Mouse (Mus musculus) MEL (cell line): ENCODE data around the gene Srcin1. TPM values are rescaled to one million over a fixed set of nuclear protein-coding genes. Genes with fewer than 3 reads are reported as not detected.

Experiments
- DNase-seq: peaks from one replicate; pipeline ENCODE4 v3.0.0; 2011; ENCODE audit warnings: low read depth, low spot score
- H3K27ac ChIP-seq: 2 replicates; pipeline ENCODE4 v1.5.1; 2012; ENCODE audit warnings: low read depth, mild to moderate bottlenecking, control low read depth, low read length, moderate library complexity; ENCODE audit not compliant: control insufficient read depth
- H3K27me3 ChIP-seq, 2 experiments: fragments of 150-350 bp in 1 of 2; sonication (generic) in 1 of 2; 2 replicates each; pipeline ENCODE4 v1.6.1; 2012; ENCODE audit warnings: low read length in 2 of 2, mild to moderate bottlenecking in 2 of 2, improper control_type of control experiment in 1 of 2, moderate library complexity in 1 of 2; ENCODE audit not compliant: insufficient read depth in 2 of 2, control insufficient read depth in 1 of 2
- H3K36me3 ChIP-seq, 2 experiments: 2 replicates each; pipeline ENCODE4 v1.6.1; 2012 to 2014; ENCODE audit warnings: low read length in 2 of 2, improper control_type of control experiment in 1 of 2, inconsistent platforms in 1 of 2, mild to moderate bottlenecking in 1 of 2; ENCODE audit not compliant: insufficient read depth in 2 of 2, control insufficient read depth in 1 of 2
- H3K4me1 ChIP-seq, 2 experiments: fragments of 150-350 bp in 1 of 2; sonication (generic) in 1 of 2; 2 replicates each; pipeline ENCODE4 v1.6.1; 2012; ENCODE audit warnings: low read length in 2 of 2, improper control_type of control experiment in 1 of 2, mild to moderate bottlenecking in 1 of 2; ENCODE audit not compliant: insufficient read depth in 2 of 2, control insufficient read depth in 1 of 2
- H3K4me3 ChIP-seq, 2 experiments: fragments of 150-350 bp in 1 of 2; sonication (generic) in 1 of 2; 2 replicates each; pipeline ENCODE4 v1.5.1; 2012; ENCODE audit warnings: low read depth in 2 of 2, low read length in 2 of 2, mild to moderate bottlenecking in 2 of 2, moderate library complexity in 2 of 2, control low read depth in 1 of 2, improper control_type of control experiment in 1 of 2; ENCODE audit not compliant: control insufficient read depth in 1 of 2, insufficient read depth in 1 of 2
- H3K79me2 ChIP-seq: 2 replicates; pipeline ENCODE4 v1.6.1; 2012; ENCODE audit warnings: mild to moderate bottlenecking, low read length, moderate library complexity; ENCODE audit not compliant: control insufficient read depth, poor library complexity, insufficient read depth
- H3K9ac ChIP-seq: 2 replicates; pipeline ENCODE4 v1.6.1; 2012; ENCODE audit warnings: low read depth, mild to moderate bottlenecking, control low read depth, low read length, moderate library complexity; ENCODE audit not compliant: control insufficient read depth, poor library complexity, severe bottlenecking
- H3K9me3 ChIP-seq: fragments of 150-350 bp; sonication (generic); replicated peaks from 2 replicates; pipeline ENCODE4 v1.6.1; 2012; ENCODE audit warnings: mild to moderate bottlenecking, low read length, improper control_type of control experiment, moderate library complexity; ENCODE audit not compliant: insufficient read depth
- BHLHE40 ChIP-seq: IDR thresholded peaks from 2 replicates; pipeline ENCODE4 v1.6.1; 2012; ENCODE audit warnings: low read depth, mild to moderate bottlenecking, inconsistent platforms, low read length, improper control_type of control experiment, borderline replicate concordance
- CHD1 ChIP-seq: IDR thresholded peaks from 2 replicates; pipeline ENCODE4 v1.6.1; 2012; ENCODE audit warnings: low read depth, mild to moderate bottlenecking, inconsistent platforms, low read length, improper control_type of control experiment
- CHD2 ChIP-seq: IDR thresholded peaks from 2 replicates; pipeline ENCODE4 v1.6.1; 2011; ENCODE audit warnings: low read length, improper control_type of control experiment
- CTCF ChIP-seq, 3 experiments: IDR thresholded peaks in 2 of 3; conservative IDR thresholded peaks in 1 of 3; 2 replicates each; pipeline ENCODE4 v1.5.1; 2011 to 2012; ENCODE audit warnings: low read length in 3 of 3, low read depth in 2 of 3, mild to moderate bottlenecking in 2 of 3, improper control_type of control experiment in 1 of 3, inconsistent platforms in 1 of 3, mixed read lengths in 1 of 3, moderate library complexity in 1 of 3; ENCODE audit not compliant: control insufficient read depth in 1 of 3, insufficient read depth in 1 of 3, poor library complexity in 1 of 3, severe bottlenecking in 1 of 3
- E2F4 ChIP-seq: IDR thresholded peaks from 2 replicates; pipeline ENCODE4 v1.6.1; 2011; ENCODE audit warnings: low read depth, low read length, improper control_type of control experiment, borderline replicate concordance
- ELF1 ChIP-seq: IDR thresholded peaks from 2 replicates; pipeline ENCODE4 v1.6.1; 2014; ENCODE audit warnings: low read depth, mild to moderate bottlenecking, inconsistent platforms, low read length, improper control_type of control experiment, moderate library complexity
- EP300 ChIP-seq, 2 experiments: IDR thresholded peaks; 2 replicates each; pipeline ENCODE4 v1.6.1; 2011; ENCODE audit warnings: improper control_type of control experiment in 2 of 2, low read length in 2 of 2, low read depth in 1 of 2, mild to moderate bottlenecking in 1 of 2
- ETS1 ChIP-seq: IDR thresholded peaks from 2 replicates; pipeline ENCODE4 v1.6.1; 2012; ENCODE audit warnings: low read depth, mild to moderate bottlenecking, inconsistent platforms, low read length, improper control_type of control experiment, moderate library complexity
- GABPA ChIP-seq: IDR thresholded peaks from 2 replicates; pipeline ENCODE4 v1.6.1; 2012; ENCODE audit warnings: low read depth, mild to moderate bottlenecking, inconsistent platforms, low read length, improper control_type of control experiment, moderate library complexity
- HCFC1 ChIP-seq: IDR thresholded peaks from 2 replicates; pipeline ENCODE4 v1.6.1; 2012; ENCODE audit warnings: low read depth, mild to moderate bottlenecking, inconsistent platforms, low read length, improper control_type of control experiment, moderate library complexity
- JUND ChIP-seq: IDR thresholded peaks from 2 replicates; pipeline ENCODE4 v1.6.1; 2011; ENCODE audit warnings: low read depth, mild to moderate bottlenecking, improper control_type of control experiment, low read length
- MAFK ChIP-seq: IDR thresholded peaks from 2 replicates; pipeline ENCODE4 v1.6.1; 2011; ENCODE audit warnings: low read depth, mild to moderate bottlenecking, low read length, improper control_type of control experiment, borderline replicate concordance
- MAX ChIP-seq: IDR thresholded peaks from 2 replicates; pipeline ENCODE4 v1.6.1; 2011; ENCODE audit warnings: low read length, improper control_type of control experiment
- MEF2A ChIP-seq: IDR thresholded peaks from 2 replicates; pipeline ENCODE4 v1.6.1; 2014; ENCODE audit warnings: low read depth, mild to moderate bottlenecking, inconsistent platforms, low read length, improper control_type of control experiment; ENCODE audit not compliant: poor library complexity, insufficient replicate concordance, severe bottlenecking; ENCODE audit errors: extremely low read depth
- MXI1 ChIP-seq: IDR thresholded peaks from 2 replicates; pipeline ENCODE4 v1.6.1; 2011; ENCODE audit warnings: mild to moderate bottlenecking, low read depth, low read length, improper control_type of control experiment
- MYB ChIP-seq: IDR thresholded peaks from 2 replicates; pipeline ENCODE4 v1.6.1; 2011; ENCODE audit warnings: mild to moderate bottlenecking, low read depth, low read length, improper control_type of control experiment
- NELFE ChIP-seq: IDR thresholded peaks from 2 replicates; pipeline ENCODE4 v1.6.1; 2011; ENCODE audit warnings: low read depth, low read length, improper control_type of control experiment
- NRF1 ChIP-seq: IDR thresholded peaks from 2 replicates; pipeline ENCODE4 v1.6.1; 2014; ENCODE audit warnings: low read depth, mild to moderate bottlenecking, inconsistent platforms, low read length, improper control_type of control experiment, moderate library complexity; ENCODE audit not compliant: poor library complexity, insufficient read depth, severe bottlenecking
- POLR2A ChIP-seq, 2 experiments: IDR thresholded peaks; 2 replicates each; pipeline ENCODE4 v1.6.1; 2011 to 2012; ENCODE audit warnings: low read length in 2 of 2, mild to moderate bottlenecking in 2 of 2, control low read depth in 1 of 2, improper control_type of control experiment in 1 of 2, low read depth in 1 of 2, moderate library complexity in 1 of 2; ENCODE audit not compliant: control insufficient read depth in 1 of 2, insufficient read depth in 1 of 2, poor library complexity in 1 of 2
- POLR2AphosphoS2 ChIP-seq: IDR thresholded peaks from 2 replicates; pipeline ENCODE4 v1.6.1; 2011; ENCODE audit warnings: low read length, improper control_type of control experiment
- POLR2AphosphoS5 ChIP-seq: IDR thresholded peaks from 2 replicates; pipeline ENCODE4 v1.6.1; 2012; ENCODE audit warnings: low read depth, borderline replicate concordance, mild to moderate bottlenecking, inconsistent platforms, low read length, moderate library complexity, mixed read lengths
- SMC3 ChIP-seq: IDR thresholded peaks from 2 replicates; pipeline ENCODE4 v1.6.1; 2011; ENCODE audit warnings: low read depth, low read length, improper control_type of control experiment
- TAL1 ChIP-seq: IDR thresholded peaks from 2 replicates; pipeline ENCODE4 v1.6.1; 2012; ENCODE audit warnings: mild to moderate bottlenecking, inconsistent platforms, low read length, moderate library complexity, mixed read lengths
- TBP ChIP-seq: IDR thresholded peaks from 2 replicates; pipeline ENCODE4 v1.8.0; 2011; ENCODE audit warnings: low read depth, low read length, improper control_type of control experiment
- TCF12 ChIP-seq: IDR thresholded peaks from 2 replicates; pipeline ENCODE4 v1.6.1; 2014; ENCODE audit warnings: low read depth, mild to moderate bottlenecking, inconsistent platforms, low read length, improper control_type of control experiment, moderate library complexity
- UBTF ChIP-seq: IDR thresholded peaks from 2 replicates; pipeline ENCODE4 v1.6.1; 2012; ENCODE audit warnings: low read depth, mild to moderate bottlenecking, inconsistent platforms, low read length, improper control_type of control experiment, moderate library complexity, borderline replicate concordance; ENCODE audit not compliant: insufficient read depth
- USF1 ChIP-seq: IDR thresholded peaks from 2 replicates; pipeline ENCODE4 v1.6.1; 2014; ENCODE audit warnings: low read depth, mild to moderate bottlenecking, inconsistent platforms, low read length, improper control_type of control experiment, moderate library complexity
- USF2 ChIP-seq, 2 experiments: IDR thresholded peaks; 2 replicates each; pipeline ENCODE4 v1.6.1; 2011 to 2012; ENCODE audit warnings: improper control_type of control experiment in 2 of 2, low read length in 2 of 2, borderline replicate concordance in 1 of 2, inconsistent platforms in 1 of 2, low read depth in 1 of 2, mild to moderate bottlenecking in 1 of 2; ENCODE audit not compliant: insufficient read depth in 1 of 2
- ZC3H11A ChIP-seq: IDR thresholded peaks from 2 replicates; pipeline ENCODE4 v1.6.1; 2012; ENCODE audit warnings: low read depth, mild to moderate bottlenecking, inconsistent platforms, low read length, improper control_type of control experiment
- ZKSCAN1 ChIP-seq: IDR thresholded peaks from 2 replicates; pipeline ENCODE4 v1.6.1; 2012; ENCODE audit warnings: low read depth, mild to moderate bottlenecking, inconsistent platforms, low read length, improper control_type of control experiment, moderate library complexity
- ZMIZ1 ChIP-seq: IDR thresholded peaks from 2 replicates; pipeline ENCODE4 v1.6.1; 2012; ENCODE audit warnings: low read depth, mild to moderate bottlenecking, inconsistent platforms, low read length, improper control_type of control experiment, moderate library complexity
- polyA plus RNA-seq, 2 experiments: library from polyadenylated mRNA; stranded (reverse) in 1 of 2; unstranded in 1 of 2; fragments of >175 nt in 1 of 2; fragments of >200 nt in 1 of 2; gene quantifications; 2 replicates each; pipeline versions ENCODE4 v1.2.1 to v1.2.4; 2012; ENCODE audit warnings: low replicate concordance in 2 of 2, low read depth in 1 of 2; ENCODE audit not compliant: insufficient read length in 2 of 2, insufficient read depth in 1 of 2, missing spikeins in 1 of 2
- total RNA-seq: library from RNA; depleted of rRNA; stranded (reverse); fragments of 300-350 nt; gene quantifications from 2 replicates; pipeline ENCODE4 v1.2.3, GENCODE M21; 2012

Gene Srcin1
- total and polyA plus RNA-seq, 3 experiments, result 0.04 to 0.10 TPM; not detected in 1

DNA sequence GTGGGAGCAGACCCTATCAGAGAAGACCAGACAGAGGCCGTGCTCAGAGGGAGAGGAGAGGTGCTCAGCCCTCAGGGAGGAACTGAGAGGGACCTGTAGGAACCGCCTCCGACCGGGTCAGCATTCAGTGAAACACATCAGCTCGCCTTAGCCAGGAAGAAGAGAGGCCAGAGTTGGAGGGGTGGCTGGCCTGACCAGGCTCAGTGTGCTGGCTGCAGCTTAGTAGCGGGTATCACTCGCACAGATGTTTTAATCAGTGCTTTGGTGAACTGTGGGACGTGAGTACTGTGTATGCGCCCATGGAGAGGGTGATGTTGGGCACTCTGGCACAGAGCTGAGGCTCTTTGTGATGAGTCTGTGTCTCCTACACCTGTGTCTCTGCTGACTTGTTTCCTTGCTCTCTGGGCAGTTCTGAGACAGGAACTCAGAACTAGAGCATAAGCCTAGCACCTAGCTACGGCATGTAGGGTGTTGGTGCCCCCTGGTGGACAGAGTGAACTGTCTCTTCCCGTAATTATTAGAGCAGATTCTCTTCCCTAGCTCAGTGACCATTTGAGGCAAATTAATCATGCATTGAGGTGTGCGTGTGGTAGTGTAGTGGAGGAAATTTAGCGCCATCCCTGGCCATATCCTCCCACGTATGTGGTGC, 107.2 kb downstream of the Srcin1 start:
- DNase-seq, result peak; percentile 91
- TF ChIP-seq MAX (no peak), POLR2AphosphoS2 (no peak), BHLHE40 (no peak), HCFC1 (no peak), ZMIZ1 (no peak), POLR2AphosphoS5 (no peak), MEF2A (no peak), USF1 (no peak), GABPA (no peak), TAL1 (no peak), NELFE (no peak), POLR2A (IDR thresholded peaks at IDR 0.05; ENCODE audit: control insufficient read depth in 1 of 2, insufficient read depth in 1 of 2, low read depth in 1 of 2, low read length in 2 of 2, poor library complexity in 1 of 2) (no peak), CHD1 (no peak), SMC3 (peak; percentile 100), E2F4 (no peak), ELF1 (no peak), NRF1 (no peak), ETS1 (no peak), UBTF (no peak), ZKSCAN1 (no peak), TCF12 (no peak), MXI1 (no peak), ZC3H11A (peak; percentile 100), MYB (no peak), EP300 (IDR thresholded peaks at IDR 0.05; ENCODE audit: low read depth in 1 of 2, low read length in 2 of 2) (no peak), JUND (no peak), MAFK (no peak), CTCF (IDR thresholded peaks at IDR 0.05 in 2 of 3, conservative IDR thresholded peaks at IDR 0.05 in 1 of 3; ENCODE audit: control insufficient read depth in 1 of 3, insufficient read depth in 1 of 3, low read depth in 2 of 3, low read length in 3 of 3, poor library complexity in 1 of 3, severe bottlenecking in 1 of 3) (peak; percentile 96 to 100 (median 98)), TBP (0 out of 2 replicates have a peak, but pooled peaks have one; percentile 31), CHD2 (no peak), USF2 (IDR thresholded peaks at IDR 0.05; ENCODE audit: borderline replicate concordance in 1 of 2, insufficient read depth in 1 of 2, low read depth in 1 of 2, low read length in 2 of 2) (no peak)
- H3K27me3 ChIP-seq, result no peaks in the 10 kb centered on the region
- no peaks in the 10 kb centered on the region for H3K4me1 ChIP-seq
- H3K4me3 ChIP-seq, result no peak overlapping the region
- H3K79me2 ChIP-seq, result no peaks in the 10 kb centered on the region
- H3K36me3 ChIP-seq, result no peaks in the 10 kb centered on the region
- H3K9ac ChIP-seq, result no peak overlapping the region
- H3K9me3 ChIP-seq, result no peaks in the 10 kb centered on the region
- H3K27ac ChIP-seq, result no peak overlapping the region
